Mouse (Mus musculus): ENCODE measurements around the gene Hexim2. TPM values are rescaled to one million over a fixed set of nuclear protein-coding genes. Genes with fewer than 3 reads are reported as not detected.

Hexim2 gene
- polyA plus RNA-seq, 1 experiment: 4.5 TPM

DNA sequence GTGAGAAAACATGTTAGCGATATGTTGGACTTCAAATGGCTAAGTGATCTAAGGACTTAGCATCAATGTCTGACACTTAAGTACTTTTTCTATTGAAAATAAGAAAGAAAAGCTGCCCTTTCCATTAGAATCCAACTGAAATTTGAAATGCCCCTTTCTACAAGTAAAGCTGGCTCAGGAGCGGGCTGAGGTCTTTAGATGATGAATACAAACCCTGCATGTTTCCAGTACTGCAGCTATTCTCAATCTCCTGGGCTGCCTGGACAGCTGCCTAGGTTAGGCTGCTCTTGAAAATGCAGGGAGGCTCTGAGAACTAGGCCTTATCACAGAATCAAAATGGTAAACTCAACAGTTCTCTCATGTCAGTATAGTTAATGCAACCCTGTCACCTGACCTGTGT is 13.4 kb upstream of the Hexim2 start:
- Histone ChIP-seq H3K4me3 (ENCODE audit: low read depth, low read length) (no peak overlapping the region), H3K4me1 (ENCODE audit: control insufficient read depth, insufficient read depth, low read length) (peaks cover 2% of the 10 kb centered on the region), H3K27me3 (ENCODE audit: control insufficient read depth, insufficient read depth, low read length, poor library complexity, severe bottlenecking) (no peaks in the 10 kb centered on the region), H3K9ac (ENCODE audit: low read depth, poor library complexity, severe bottlenecking) (no peak overlapping the region), H3K27ac (ENCODE audit: insufficient read depth, low read length) (no peak overlapping the region), H3K36me3 (ENCODE audit: control insufficient read depth, insufficient read depth, low read length, poor library complexity, severe bottlenecking) (no peaks in the 10 kb centered on the region; the same call in 1 of the 2 replicates), H3K9me3 (replicated peaks; ENCODE audit: control insufficient read depth, insufficient read depth, low read length, poor library complexity, severe bottlenecking) (no peaks in the 10 kb centered on the region)
- TF ChIP-seq EP300 (IDR thresholded peaks at IDR 0.05; ENCODE audit: insufficient read depth, low read depth, low read length) (no peak), POLR2A (IDR thresholded peaks at IDR 0.05; ENCODE audit: insufficient read depth, low read length) (no peak), CTCF (IDR thresholded peaks at IDR 0.05; ENCODE audit: low read depth, low read length) (no peak)

DNA sequence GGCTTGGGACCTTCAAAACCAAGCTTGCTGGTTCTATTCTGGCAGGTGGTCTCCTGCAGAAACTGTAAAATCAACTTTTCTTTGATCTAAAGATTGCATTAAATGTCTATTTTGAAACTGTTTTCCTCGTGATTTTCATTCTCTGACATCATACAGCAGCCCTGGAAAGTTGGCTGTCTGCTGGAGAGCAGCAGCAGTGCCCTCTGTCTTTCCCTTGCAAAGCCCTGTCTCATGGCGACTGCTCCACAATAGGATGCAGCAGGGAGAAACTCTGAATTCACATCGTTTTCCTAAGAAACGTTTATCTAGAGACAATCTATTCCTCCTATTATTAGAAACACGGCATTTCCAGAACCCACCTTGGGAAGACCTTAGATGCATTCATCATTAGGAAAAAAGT is 12.6 kb upstream of the Hexim2 start:
- TF ChIP-seq POLR2A (IDR thresholded peaks at IDR 0.05; ENCODE audit: insufficient read depth, low read length): no peak
- no peak for TF ChIP-seq CTCF (IDR thresholded peaks at IDR 0.05; ENCODE audit: low read depth, low read length)
- no peak for TF ChIP-seq EP300 (IDR thresholded peaks at IDR 0.05; ENCODE audit: insufficient read depth, low read depth, low read length)
- Histone ChIP-seq H3K4me3 (ENCODE audit: low read depth, low read length) (no peak overlapping the region), H3K9ac (ENCODE audit: low read depth, poor library complexity, severe bottlenecking) (no peak overlapping the region), H3K36me3 (ENCODE audit: control insufficient read depth, insufficient read depth, low read length, poor library complexity, severe bottlenecking) (no peaks in the 10 kb centered on the region), H3K4me1 (ENCODE audit: control insufficient read depth, insufficient read depth, low read length) (peaks cover 2% of the 10 kb centered on the region), H3K27me3 (ENCODE audit: control insufficient read depth, insufficient read depth, low read length, poor library complexity, severe bottlenecking) (no peaks in the 10 kb centered on the region), H3K9me3 (replicated peaks; ENCODE audit: control insufficient read depth, insufficient read depth, low read length, poor library complexity, severe bottlenecking) (no peaks in the 10 kb centered on the region), H3K27ac (ENCODE audit: insufficient read depth, low read length) (no peak overlapping the region)

DNA sequence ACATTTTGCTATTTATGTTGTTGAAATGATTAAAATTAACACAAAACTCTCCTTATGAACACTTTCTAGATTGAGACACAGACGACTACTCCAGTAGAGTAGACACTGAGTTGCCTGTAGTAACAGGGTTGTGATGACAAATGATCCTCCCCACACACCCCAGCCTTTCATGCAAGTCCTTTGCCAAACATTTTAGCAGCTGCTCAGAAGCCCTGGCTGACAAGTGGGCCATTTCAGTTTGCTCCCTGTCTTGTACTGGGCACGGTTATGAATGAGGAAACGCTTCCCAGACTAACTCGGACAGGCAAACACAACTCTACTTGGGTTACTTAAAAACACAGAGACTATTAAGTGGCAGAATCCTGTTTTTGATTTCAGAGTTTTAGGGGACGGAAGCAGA is 11.9 kb upstream of the Hexim2 start:
- Histone ChIP-seq H3K9me3 (replicated peaks; ENCODE audit: control insufficient read depth, insufficient read depth, low read length, poor library complexity, severe bottlenecking) (no peaks in the 10 kb centered on the region), H3K36me3 (ENCODE audit: control insufficient read depth, insufficient read depth, low read length, poor library complexity, severe bottlenecking) (no peaks in the 10 kb centered on the region), H3K27ac (ENCODE audit: insufficient read depth, low read length) (no peak overlapping the region), H3K4me3 (ENCODE audit: low read depth, low read length) (no peak overlapping the region), H3K4me1 (ENCODE audit: control insufficient read depth, insufficient read depth, low read length) (peaks cover 2% of the 10 kb centered on the region), H3K9ac (ENCODE audit: low read depth, poor library complexity, severe bottlenecking) (no peak overlapping the region), H3K27me3 (ENCODE audit: control insufficient read depth, insufficient read depth, low read length, poor library complexity, severe bottlenecking) (no peaks in the 10 kb centered on the region)
- TF ChIP-seq CTCF (IDR thresholded peaks at IDR 0.05; ENCODE audit: low read depth, low read length): no peak
- no peak for TF ChIP-seq POLR2A (IDR thresholded peaks at IDR 0.05; ENCODE audit: insufficient read depth, low read length)
- no peak for TF ChIP-seq EP300 (IDR thresholded peaks at IDR 0.05; ENCODE audit: insufficient read depth, low read depth, low read length)

DNA sequence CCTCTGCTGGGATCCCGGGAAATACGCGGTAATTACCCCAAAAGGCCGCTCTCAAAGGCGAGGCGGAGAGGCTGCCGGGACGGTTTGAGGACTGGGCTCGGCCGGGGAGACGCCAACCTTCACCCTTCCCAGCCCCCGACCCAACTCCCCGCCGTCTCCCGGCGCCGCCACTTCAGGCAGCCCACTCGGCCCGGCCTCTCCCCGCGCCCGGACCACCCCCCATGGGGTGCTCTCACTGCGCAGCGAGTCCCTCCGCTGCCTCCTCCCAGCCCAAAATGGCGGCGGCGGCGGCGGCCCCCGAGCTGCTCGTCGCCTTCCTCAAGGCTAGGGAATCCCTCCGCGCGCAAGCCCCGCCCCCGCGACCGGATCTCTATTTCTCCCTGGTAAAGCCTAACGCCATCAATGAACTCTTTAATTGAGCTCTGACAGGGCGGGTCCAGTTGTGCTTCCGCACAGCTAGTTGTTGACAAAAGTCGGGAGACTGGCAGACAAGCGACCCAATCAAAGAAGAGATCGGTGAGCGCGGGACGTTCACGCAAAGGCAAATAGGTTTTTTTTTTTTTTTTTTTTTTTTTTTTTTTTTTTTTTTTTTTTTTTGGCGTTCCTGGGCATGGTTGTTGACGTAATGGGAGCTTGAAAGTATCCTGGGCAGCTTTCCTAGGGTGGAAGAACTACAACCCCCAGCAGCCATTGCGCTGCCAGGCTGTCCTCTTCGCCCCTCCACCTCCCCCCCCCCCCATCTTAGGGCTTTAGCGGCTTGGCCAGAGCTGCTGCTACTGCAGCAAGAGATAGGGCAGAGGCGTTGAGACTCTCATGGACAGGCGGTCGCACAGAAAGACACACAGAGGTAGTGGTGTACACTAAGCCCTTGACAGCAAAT is 587 bp downstream of the Hexim2 start:
- Histone ChIP-seq H3K27me3 (ENCODE audit: control insufficient read depth, insufficient read depth, low read length, poor library complexity, severe bottlenecking) (no peaks in the 10 kb centered on the region), H3K4me1 (ENCODE audit: control insufficient read depth, insufficient read depth, low read length) (peaks cover 3% of the 10 kb centered on the region), H3K27ac (ENCODE audit: insufficient read depth, low read length) (peak overlapping the region; percentile 62), H3K36me3 (ENCODE audit: control insufficient read depth, insufficient read depth, low read length, poor library complexity, severe bottlenecking) (peaks cover 8% of the 10 kb centered on the region; the same call in 1 of the 2 replicates), H3K4me3 (ENCODE audit: low read depth, low read length) (peak overlapping the region; percentile 86), H3K9ac (ENCODE audit: low read depth, poor library complexity, severe bottlenecking) (peak overlapping the region; percentile 98), H3K9me3 (replicated peaks; ENCODE audit: control insufficient read depth, insufficient read depth, low read length, poor library complexity, severe bottlenecking) (no peaks in the 10 kb centered on the region)
- TF ChIP-seq CTCF (IDR thresholded peaks at IDR 0.05; ENCODE audit: low read depth, low read length) (no peak), POLR2A (IDR thresholded peaks at IDR 0.05; ENCODE audit: insufficient read depth, low read length) (peak; percentile 86)

DNA sequence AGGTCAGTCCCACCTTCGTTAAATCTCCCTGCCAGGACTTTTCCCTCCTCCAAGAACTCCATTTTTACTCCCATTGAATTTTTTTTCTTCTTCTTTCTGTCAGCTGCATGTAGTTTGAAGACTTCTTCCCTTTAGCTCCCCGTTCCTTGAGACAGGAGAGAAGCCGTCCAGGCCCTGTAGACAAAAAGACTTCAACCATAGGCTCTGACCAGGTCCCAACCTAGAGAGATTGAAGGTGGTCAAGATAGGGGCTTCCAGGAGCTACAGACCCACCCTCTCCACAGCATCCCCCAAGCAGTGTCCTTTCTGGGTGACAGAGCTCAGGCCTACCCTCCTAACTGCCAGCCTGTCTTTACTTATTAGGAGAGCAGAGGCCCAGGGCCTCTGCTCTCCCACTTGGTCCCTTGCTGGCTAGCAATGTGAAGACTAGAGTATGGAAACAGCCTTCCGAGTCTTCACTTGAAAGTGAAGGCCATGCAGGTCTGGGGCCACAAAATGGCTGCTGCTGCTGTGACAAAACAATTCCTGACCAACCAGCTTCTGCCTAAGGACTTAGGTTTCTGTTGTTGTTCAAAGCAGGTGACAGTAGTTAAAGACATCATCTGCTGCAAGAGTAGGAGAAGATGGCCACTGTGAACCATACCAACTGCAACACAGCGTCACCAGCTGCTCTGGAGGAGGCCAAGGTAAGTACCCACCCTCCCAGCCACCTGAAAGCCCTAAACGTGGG is 1.4 kb downstream of the Hexim2 start:
- H3K4me3 ChIP-seq (ENCODE audit: low read depth, low read length): peak overlapping the region; percentile 67
- H3K27me3 ChIP-seq (ENCODE audit: control insufficient read depth, insufficient read depth, low read length, poor library complexity, severe bottlenecking): no peaks in the 10 kb centered on the region
- H3K9me3 ChIP-seq (replicated peaks; ENCODE audit: control insufficient read depth, insufficient read depth, low read length, poor library complexity, severe bottlenecking): no peaks in the 10 kb centered on the region
- TF ChIP-seq EP300 (IDR thresholded peaks at IDR 0.05; ENCODE audit: insufficient read depth, low read depth, low read length): no peak
- TF ChIP-seq CTCF (IDR thresholded peaks at IDR 0.05; ENCODE audit: low read depth, low read length): no peak
- no peak for TF ChIP-seq POLR2A (IDR thresholded peaks at IDR 0.05; ENCODE audit: insufficient read depth, low read length)
- peaks cover 3% of the 10 kb centered on the region for H3K4me1 ChIP-seq (ENCODE audit: control insufficient read depth, insufficient read depth, low read length)
- peaks cover 8% of the 10 kb centered on the region; the same call in 1 of the 2 replicates for H3K36me3 ChIP-seq (ENCODE audit: control insufficient read depth, insufficient read depth, low read length, poor library complexity, severe bottlenecking)
- peak overlapping the region; percentile 68 for H3K9ac ChIP-seq (ENCODE audit: low read depth, poor library complexity, severe bottlenecking)
- peak overlapping the region; percentile 38; the same call in 1 of the 2 replicates for H3K27ac ChIP-seq (ENCODE audit: insufficient read depth, low read length)

Measured in ES-Bruce4 (cell line).